In genomic region chr6:83867598-83868585, GRCm38 (mm10) we compare ENCODE assay signal across 8 mouse cellular contexts. TPM values are rescaled to one million over a fixed set of nuclear protein-coding genes. Genes with fewer than 3 reads are reported as not detected.
DNase-seq lines count a peak whose midpoint lies in the region.

No protein-coding gene starts in this region.

- peaks cover 14% of the 10 kb centered on the region for H3K4me1 ChIP-seq in hindbrain, embryonic 10.5 days (replicated peaks)

- 2% methylated on average over 19 of the region's 19 CpGs for WGBS in hindbrain, embryonic 10.5 days

- H3K36me3 ChIP-seq in hindbrain, embryonic 10.5 days: no peaks in the 10 kb centered on the region

- no peaks in the 10 kb centered on the region for H3K9me3 ChIP-seq in hindbrain, embryonic 10.5 days

- H3K27me3 ChIP-seq in hindbrain, embryonic 10.5 days (ENCODE audit: insufficient read depth, poor library complexity, severe bottlenecking): peaks cover 26% of the 10 kb centered on the region

- peak; percentile 72 for DNase-seq in MN1 (ENCODE audit: low spot score)
- DNase-seq in cerebellum, adult 8-10 months: peak; percentile 34
- DNase-seq in frontal cortex, adult 2 months (ENCODE audit: extremely low spot score in 1 of 2, low spot score in 1 of 2): peak; percentile 25 to 52
- DNase-seq in hindbrain, embryonic 10.5 days (ENCODE audit: low spot score): peak; percentile 33
- peak; percentile 58 to 63 for DNase-seq in layer of hippocampus, postnatal 36 days
- peak; percentile 49 for DNase-seq in lung, postnatal 25 days (ENCODE audit: low spot score)
- DNase-seq in retina, postnatal 7 days (ENCODE audit: low read depth, low spot score): peak; percentile 37
- peak; percentile 62 for DNase-seq in thymus, postnatal 4 days

- H3K27ac ChIP-seq in hindbrain, embryonic 10.5 days: peak overlapping the region; percentile 86

- H3K4me3 ChIP-seq in hindbrain, embryonic 10.5 days: peak overlapping the region; percentile 71

RNA-seq across cellular contexts. Expression of gene Zfp638, which starts 1.0 kb away (rescaled TPM):
- 62.4 and 65.0 TPM in 2 replicates for polyA plus RNA-seq in frontal cortex, adult 2 months (2012; rRNA removed)
- polyA plus RNA-seq in hindbrain, embryonic 10.5 days (2016; fragmentation: Nextera tagmentation; extraction: Ambion mirVana): 51.3 and 73.4 TPM in 2 replicates
- 100 to 1,000 TPM; 140 to 149 TPM for total RNA-seq in layer of hippocampus, postnatal 36 days (2021)

RNA-seq across cellular contexts. Expression of gene Paip2b, which starts 36.4 kb away (rescaled TPM):
- polyA plus RNA-seq in frontal cortex, adult 2 months (2012; rRNA removed): 38.8 and 45.7 TPM in 2 replicates
- polyA plus RNA-seq in hindbrain, embryonic 10.5 days (2016; fragmentation: Nextera tagmentation; extraction: Ambion mirVana): 13.2 and 18.0 TPM in 2 replicates
- total RNA-seq in layer of hippocampus, postnatal 36 days (2021): 10 to 100 TPM; 44.7 to 56.6 TPM

Comparison
In these comparisons a context has a peak if more than half of its experiments do, and no peak if none do; other contexts are left out.
1. Peak in every context shown above with its lines: DNase-seq, H3K4me3 ChIP-seq and H3K27ac ChIP-seq.